Mouse (Mus musculus) heart, adult 2 months (tissue): ENCODE results near the gene Pld4. TPM values are rescaled to one million over a fixed set of nuclear protein-coding genes. Genes with fewer than 3 reads are reported as not detected.

ENCODE experiments used
- DNase-seq, 2 experiments: peaks; one replicate each; pipeline ENCODE4 v3.0.0; 2021
- H3K27ac ChIP-seq: fragments of 200-600 bp; 2 replicates; pipeline ENCODE4 v1.8.1; 2022
- H3K27me3 ChIP-seq: fragments of 200-500 bp; 2 replicates; pipeline ENCODE4 v1.6.1; 2012; ENCODE audit warnings: mild to moderate bottlenecking, low read length, inconsistent platforms, mixed read lengths; ENCODE audit not compliant: control insufficient read depth, insufficient read depth
- H3K36me3 ChIP-seq: fragments of 200-500 bp; 2 replicates; pipeline ENCODE4 v1.6.1; 2012; ENCODE audit warnings: low read length, inconsistent platforms; ENCODE audit not compliant: control insufficient read depth, insufficient read depth
- H3K4me1 ChIP-seq: fragments of 200-500 bp; 2 replicates; pipeline ENCODE4 v1.6.1; 2011; ENCODE audit warnings: low read length; ENCODE audit not compliant: control insufficient read depth, insufficient read depth
- H3K4me3 ChIP-seq: fragments of 200-600 bp; 2 replicates; pipeline ENCODE4 v1.8.1; 2022
- H3K79me2 ChIP-seq: fragments of 200-500 bp; replicated peaks from 2 replicates; pipeline ENCODE4 v1.6.1; 2012; ENCODE audit warnings: mild to moderate bottlenecking, inconsistent platforms, low read length, moderate library complexity, mixed read lengths; ENCODE audit not compliant: control insufficient read depth, insufficient read depth
- H3K9ac ChIP-seq: fragments of 200-500 bp; 2 replicates; pipeline ENCODE4 v1.6.1; 2012; ENCODE audit warnings: low read depth, mild to moderate bottlenecking, control low read depth, inconsistent platforms, low read length, mixed read lengths
- CTCF ChIP-seq: fragments of 200-600 bp; IDR thresholded peaks from 2 replicates; pipeline ENCODE4 v1.8.1; 2022; ENCODE audit warnings: antibody characterized with exemption, mild to moderate bottlenecking, moderate library complexity
- EP300 ChIP-seq: fragments of 200-500 bp; IDR thresholded peaks from 2 replicates; pipeline ENCODE4 v1.6.1; 2011; ENCODE audit warnings: low read depth, low read length, control low read depth; ENCODE audit not compliant: insufficient read depth
- POLR2A ChIP-seq: fragments of 200-500 bp; IDR thresholded peaks from 2 replicates; pipeline ENCODE4 v1.6.1; 2011; ENCODE audit warnings: mild to moderate bottlenecking, low read depth, low read length, control low read depth; ENCODE audit not compliant: insufficient read depth
- WGBS: fragments of 180-500 bp; shearing (Covaris S2); methylation state at CpG from one replicate; pipeline ENCODE4 v1.1.7; 2018; 5-methylcytosine and 5-hydroxymethylcytosine counted together
- intact Hi-C: fragments of 180-260 bp; cut with DNase I; formaldehyde crosslinking; loops from one replicate; pipeline ENCODE4 v1.15.1; 2025
- polyA plus RNA-seq: library from polyadenylated mRNA; depleted of rRNA; stranded (reverse); fragments of >200 nt; gene quantifications from 2 replicates; pipeline ENCODE4 v1.2.3, GENCODE M21; 2012
- total RNA-seq, 2 experiments: library from RNA; stranded (reverse); gene quantifications; 2 replicates each; pipeline ENCODE4 v1.2.3; 2021

Gene Pld4
- total and polyA plus RNA-seq, 3 experiments, result 6.6 to 23.5 (median 6.8) TPM

DNA sequence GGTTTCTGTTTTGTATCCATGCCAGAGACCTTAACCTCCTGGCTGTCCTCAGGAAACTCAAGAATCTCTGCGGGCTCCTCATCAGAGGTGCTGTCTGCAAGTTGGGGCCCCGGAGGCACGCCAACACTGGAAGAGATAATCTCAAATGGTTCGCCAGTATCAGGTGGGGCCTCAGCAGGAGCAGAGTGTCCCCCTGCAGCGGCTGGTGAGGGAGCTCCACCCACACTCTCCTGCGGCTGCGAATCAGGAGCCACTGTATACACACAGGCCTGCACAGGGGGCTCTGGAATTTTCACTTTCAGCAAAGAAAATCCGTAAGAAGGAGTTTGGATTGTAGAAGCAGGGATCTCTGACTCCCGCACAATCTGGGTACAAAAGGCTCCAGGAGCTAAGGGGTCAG is 12.9 kb downstream of the Pld4 start:
- no peak overlapping the region for H3K27ac ChIP-seq
- no peaks in the 10 kb centered on the region for H3K36me3 ChIP-seq
- no peaks in the 10 kb centered on the region for H3K79me2 ChIP-seq
- no peak overlapping the region for H3K4me3 ChIP-seq
- TF ChIP-seq EP300 (no peak), POLR2A (no peak)
- H3K4me1 ChIP-seq, result no peaks in the 10 kb centered on the region
- 36% methylated on average over 9 of the region's 9 CpGs for WGBS
- no peak overlapping the region for H3K9ac ChIP-seq
- intact Hi-C loops, result no loop called here
- peak in 1 of 2 experiments; percentile 7 for DNase-seq
- H3K27me3 ChIP-seq, result no peaks in the 10 kb centered on the region

- no peaks in the 10 kb centered on the region for H3K4me1 ChIP-seq
- no peak overlapping the region for H3K9ac ChIP-seq
- H3K4me3 ChIP-seq, result no peak overlapping the region
- TF ChIP-seq EP300 (no peak), CTCF (no peak), POLR2A (no peak)
- intact Hi-C loops, result no loop called here
- no peaks in the 10 kb centered on the region for H3K79me2 ChIP-seq
- 75% methylated on average over 6 of the region's 6 CpGs for WGBS
- H3K36me3 ChIP-seq, result no peaks in the 10 kb centered on the region
- no peak overlapping the region for H3K27ac ChIP-seq
- H3K27me3 ChIP-seq, result no peaks in the 10 kb centered on the region
- no peak for DNase-seq
Observed at GRCm38 (mm10) chr12:112774026-112774425, 13.6 kb downstream of the Pld4 start.

DNA sequence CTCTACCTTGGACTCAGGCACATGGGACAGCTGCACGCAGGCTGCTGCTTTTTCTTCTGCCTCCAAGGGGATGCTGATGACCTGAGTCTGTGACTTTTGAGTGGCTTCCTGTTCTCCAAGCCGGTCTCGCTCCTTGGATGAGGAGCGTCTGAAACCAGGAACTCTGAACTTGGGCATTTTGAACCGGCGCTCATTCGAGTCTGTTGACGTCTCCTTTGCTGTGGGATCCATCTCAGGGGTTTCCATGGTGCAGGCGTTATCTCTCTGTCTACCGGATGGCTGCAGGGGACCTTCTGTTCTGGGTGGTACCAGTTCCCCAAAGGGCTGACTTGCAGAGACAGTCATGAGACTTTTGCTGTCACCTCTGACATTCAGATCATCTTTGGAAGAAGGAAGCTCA is 14.0 kb downstream of the Pld4 start:
- DNase-seq, result no peak
- Histone ChIP-seq H3K4me1 (no peaks in the 10 kb centered on the region), H3K36me3 (no peaks in the 10 kb centered on the region), H3K4me3 (no peak overlapping the region), H3K27ac (no peak overlapping the region), H3K9ac (no peak overlapping the region), H3K27me3 (no peaks in the 10 kb centered on the region), H3K79me2 (no peaks in the 10 kb centered on the region)
- intact Hi-C loops, result no loop called here
- TF ChIP-seq CTCF, result no peak
- TF ChIP-seq EP300, result no peak
- no peak for TF ChIP-seq POLR2A
- 88% methylated on average over 10 of the region's 10 CpGs for WGBS

GRCm38 (mm10) chr12:112791026-112791425 is 30.6 kb downstream of the Pld4 start:
- no peaks in the 10 kb centered on the region for H3K36me3 ChIP-seq
- no peaks in the 10 kb centered on the region for H3K27me3 ChIP-seq
- H3K27ac ChIP-seq, result no peak overlapping the region
- peaks cover 10% of the 10 kb centered on the region for H3K4me1 ChIP-seq
- H3K9ac ChIP-seq, result no peak overlapping the region
- no peaks in the 10 kb centered on the region for H3K79me2 ChIP-seq
- DNase-seq, result no peak
- WGBS, result 59% methylated on average over 8 of the region's 8 CpGs
- no peak overlapping the region for H3K4me3 ChIP-seq
- TF ChIP-seq CTCF (no peak), EP300 (no peak), POLR2A (no peak)
- intact Hi-C loops, result no loop called here

DNA sequence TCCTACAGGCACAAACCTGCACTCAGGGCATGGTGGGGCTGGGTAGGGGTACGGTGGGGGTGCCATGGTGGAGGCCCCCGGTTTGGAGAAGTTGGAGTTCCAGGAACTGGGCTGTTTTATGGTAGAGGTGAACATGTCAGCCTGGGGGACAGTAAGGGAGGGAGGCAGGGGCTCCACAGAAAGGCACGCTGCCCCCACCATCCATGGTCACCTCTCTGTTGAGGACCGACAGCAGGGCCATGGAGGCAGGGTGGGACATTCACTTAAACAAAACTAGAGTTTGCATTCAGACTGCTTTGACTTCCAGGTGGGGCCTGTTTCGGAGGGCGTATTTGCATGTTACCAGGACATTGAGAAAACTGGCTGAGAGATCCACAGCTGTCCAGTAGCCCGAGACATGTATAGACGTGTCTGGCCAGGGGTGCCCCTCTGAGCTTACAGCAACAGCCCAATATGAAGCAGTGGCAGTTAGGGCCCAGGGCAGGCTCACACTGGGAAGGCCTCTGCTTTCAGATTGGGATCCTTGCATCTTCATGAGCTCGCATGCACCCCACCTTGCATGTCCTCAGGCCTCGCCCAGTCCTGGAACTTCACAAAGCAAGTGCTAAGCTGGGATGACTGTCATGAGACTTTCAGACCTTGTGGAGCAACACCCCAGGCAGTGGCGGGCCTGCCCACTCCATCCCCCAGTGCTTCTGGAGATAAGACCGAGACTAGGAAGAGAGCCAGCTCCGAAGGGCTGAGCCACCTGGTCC is 33.3 kb downstream of the Pld4 start:
- no peaks in the 10 kb centered on the region for H3K79me2 ChIP-seq
- H3K27ac ChIP-seq, result peak overlapping the region; percentile 57
- H3K9ac ChIP-seq, result peak overlapping the region; percentile 22
- peak; percentile 79 to 87 for DNase-seq
- peak overlapping the region; percentile 12; the same call in 1 of the 2 replicates for H3K4me3 ChIP-seq
- H3K4me1 ChIP-seq, result peaks cover 12% of the 10 kb centered on the region
- no peaks in the 10 kb centered on the region for H3K27me3 ChIP-seq
- no peaks in the 10 kb centered on the region for H3K36me3 ChIP-seq
- intact Hi-C loops, result no loop called here
- WGBS, result 62% methylated on average over 13 of the region's 13 CpGs
- TF ChIP-seq EP300 (peak; percentile 81), CTCF (no peak), POLR2A (no peak)

- intact Hi-C loops, result no loop called here
- DNase-seq, result no peak
- peak overlapping the region; percentile 14 for H3K9ac ChIP-seq
- peak overlapping the region; percentile 57 for H3K27ac ChIP-seq
- H3K4me3 ChIP-seq, result peak overlapping the region; percentile 12
- TF ChIP-seq CTCF, result no peak
- no peak for TF ChIP-seq EP300
- no peak for TF ChIP-seq POLR2A
- no peaks in the 10 kb centered on the region for H3K79me2 ChIP-seq
- H3K4me1 ChIP-seq, result peaks cover 12% of the 10 kb centered on the region
- no peaks in the 10 kb centered on the region for H3K36me3 ChIP-seq
- no peaks in the 10 kb centered on the region for H3K27me3 ChIP-seq
- WGBS, result 19% methylated on average over 7 of the region's 7 CpGs
Observed at GRCm38 (mm10) chr12:112794356-112794816, 33.9 kb downstream of the Pld4 start.
